Mouse (Mus musculus) frontal cortex, postnatal 36 days (tissue): ENCODE measurements around the gene Fam173b.
"Not testable (repeated sequence)": the region's sequence is repeated elsewhere in the genome, so short reads cannot be mapped to it uniquely, and the experiment has no call there.

Experiments used
- DNase-seq, 2 experiments: peaks; one replicate each; pipeline ENCODE4 v3.0.0; 2022; ENCODE audit warnings: low spot score in 2 of 2

Gene Fam173b

DNA sequence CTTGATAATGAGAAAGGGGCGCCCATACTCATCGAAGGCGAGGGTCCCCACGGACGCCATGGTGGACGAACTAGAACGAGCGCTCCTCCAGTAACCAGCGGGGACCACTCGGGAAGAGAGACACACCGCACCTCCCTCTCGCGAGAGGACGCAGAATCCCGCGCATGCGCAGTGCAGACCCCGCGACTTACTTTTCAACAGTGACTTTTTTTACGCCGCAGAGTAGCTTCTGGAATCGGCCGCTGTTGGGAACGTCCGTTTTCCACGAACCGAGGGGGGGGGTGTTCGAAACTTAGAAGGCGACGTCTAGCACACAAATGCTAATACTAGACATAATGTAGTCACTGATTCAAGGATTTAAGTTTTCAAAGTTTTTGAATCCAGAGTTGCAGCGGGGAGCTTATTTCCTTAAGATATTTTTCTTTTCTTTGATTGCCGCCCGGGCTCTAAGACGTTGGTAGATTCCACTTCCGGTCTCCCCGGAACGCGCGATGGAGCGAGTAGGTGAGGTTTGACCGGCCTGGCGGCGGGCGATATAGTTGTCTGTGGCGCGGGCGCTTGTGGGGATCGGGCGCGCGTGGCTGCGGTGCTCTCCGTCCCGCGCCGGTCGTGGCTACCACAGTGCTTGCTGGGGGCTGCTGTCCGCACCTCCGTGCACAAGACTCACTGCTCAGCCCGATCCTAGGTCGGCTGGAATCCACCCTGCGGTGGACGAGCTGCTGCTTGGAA lies at the start of gene Fam173b, which contains the start of gene Cct5:
Gene Fam173b, plus strand, starts transcription at position 207 of the 729 bp plus-strand sequence.
Gene Cct5, minus strand, starts transcription at position 159 of the 729 bp plus-strand sequence.
- peak; percentile 99 for DNase-seq

- no peak for DNase-seq
Observed at GRCm38 (mm10) chr15:31554855-31555254, 46.8 kb upstream of the Fam173b start.

GRCm38 (mm10) chr15:31561390-31561789 lies 40.3 kb upstream of the Fam173b start:
- no peak for DNase-seq

DNA sequence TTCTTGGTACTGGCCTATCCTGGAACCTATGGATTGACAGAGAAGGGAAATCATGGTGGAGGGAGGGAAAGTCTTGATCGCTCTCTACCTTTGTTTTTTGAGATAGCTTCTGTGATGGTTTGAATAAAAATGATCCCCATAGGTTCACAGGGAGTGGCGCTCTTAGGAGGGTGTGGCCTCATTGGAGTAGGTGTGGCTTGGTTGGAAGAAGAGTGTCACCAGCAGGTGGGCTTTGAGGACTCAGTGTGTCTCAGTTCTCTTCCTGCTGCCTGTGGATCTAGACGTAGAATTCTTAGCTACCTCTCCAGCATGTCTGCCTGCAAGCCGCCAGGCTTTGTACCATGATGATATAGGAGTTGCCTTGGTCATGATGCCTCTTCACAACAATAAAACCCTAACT lies 39.7 kb upstream of the Fam173b start:
- no peak for DNase-seq

GRCm38 (mm10) chr15:31562847-31563246 lies 38.8 kb upstream of the Fam173b start:
- no peak for DNase-seq

GRCm38 (mm10) chr15:31563577-31564546 lies 37.8 kb upstream of the Fam173b start:
- DNase-seq = no peak

DNA sequence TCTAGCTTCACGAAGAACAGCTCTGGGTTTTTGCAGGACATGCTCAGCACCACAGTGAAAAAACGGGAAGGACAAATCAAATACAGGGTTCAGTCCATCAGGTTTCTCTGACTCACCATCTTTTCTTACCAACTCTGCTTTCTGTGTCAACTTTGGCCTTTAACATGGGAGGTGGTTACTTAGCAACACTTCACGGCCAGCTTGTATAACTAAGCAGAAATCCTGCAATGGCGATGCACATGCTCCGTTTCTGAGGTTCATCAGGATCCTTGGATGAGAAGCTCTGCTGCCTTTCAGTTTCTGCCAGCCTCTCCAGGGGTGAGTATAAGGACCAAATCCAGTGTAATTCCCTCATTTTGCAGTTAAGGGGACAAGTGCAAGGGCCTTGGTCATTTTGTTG lies 36.5 kb upstream of the Fam173b start, which contains the start of gene Cmbl:
Gene Cmbl, plus strand, starts transcription at position 206 of the 400 bp plus-strand sequence.
- peak in 1 of 2 experiments; percentile 18 for DNase-seq

- no peak for DNase-seq
Observed at GRCm38 (mm10) chr15:31565786-31566185, 35.9 kb upstream of the Fam173b start.

GRCm38 (mm10) chr15:31567431-31567830 lies 34.2 kb upstream of the Fam173b start:
- no peak for DNase-seq

DNA sequence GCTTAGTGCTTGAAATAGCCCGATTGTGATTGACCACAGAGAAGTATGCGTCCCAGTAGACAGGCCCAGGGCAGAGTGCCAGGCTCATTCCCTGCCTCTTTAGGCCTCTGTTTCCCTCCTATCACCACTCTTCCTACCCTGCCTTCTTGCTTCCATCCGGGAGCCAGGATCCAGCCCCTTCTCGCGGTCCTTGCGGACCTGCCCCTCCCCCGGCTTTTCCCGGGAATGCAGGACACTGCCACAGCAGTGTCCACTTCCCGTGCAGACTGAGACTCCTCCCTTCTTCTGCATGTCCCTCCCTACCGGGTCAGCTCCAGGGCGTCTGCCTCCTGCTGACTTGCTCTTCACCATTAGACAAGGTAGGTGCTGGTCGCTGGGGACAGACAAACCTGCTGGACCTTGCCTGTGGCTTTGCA lies 33.1 kb upstream of the Fam173b start:
- no peak for DNase-seq

DNA sequence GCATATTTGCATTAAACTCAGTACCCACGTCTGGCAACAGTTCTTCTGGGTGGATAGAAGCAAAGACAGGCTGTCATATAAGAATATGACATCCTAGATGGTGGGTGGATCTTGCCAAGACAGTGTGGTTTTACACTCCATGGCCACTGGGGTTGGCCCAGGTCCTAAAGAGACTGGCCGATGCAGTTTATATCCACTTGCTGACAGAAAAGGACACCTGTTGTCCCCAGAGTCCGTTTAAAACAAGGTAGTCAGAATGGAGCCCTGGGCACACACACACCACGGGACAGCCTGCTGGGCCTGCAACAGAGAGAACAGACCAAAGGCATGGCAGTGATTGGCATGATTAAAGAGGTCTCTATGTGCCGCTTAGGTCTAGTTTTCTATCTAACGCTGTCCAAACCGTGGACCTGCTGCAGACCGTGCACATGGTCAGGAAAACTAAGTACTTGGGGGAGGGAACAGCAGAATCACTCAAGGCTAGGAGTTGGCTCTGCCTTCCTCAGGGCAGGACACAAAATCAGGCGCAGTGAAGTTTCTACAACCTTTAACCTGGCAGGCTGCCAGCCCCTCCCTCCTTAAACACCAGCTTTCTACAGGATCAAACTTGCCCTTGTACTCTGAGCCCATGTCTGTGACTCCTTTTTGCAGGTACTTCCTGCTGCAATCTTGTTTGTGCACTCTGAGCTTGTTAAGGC lies 32.2 kb upstream of the Fam173b start:
- no peak for DNase-seq

- DNase-seq = no peak
Observed at GRCm38 (mm10) chr15:31570959-31571358, 30.7 kb upstream of the Fam173b start.

- DNase-seq = peak in 1 of 2 experiments; percentile 62
Observed at GRCm38 (mm10) chr15:31571906-31572722, 29.5 kb upstream of the Fam173b start.

- DNase-seq = no peak
Observed at GRCm38 (mm10) chr15:31573287-31573686, 28.4 kb upstream of the Fam173b start.

GRCm38 (mm10) chr15:31573692-31574091 lies 28.0 kb upstream of the Fam173b start:
- no peak for DNase-seq

GRCm38 (mm10) chr15:31576076-31576475 lies 25.6 kb upstream of the Fam173b start:
- DNase-seq = no peak

GRCm38 (mm10) chr15:31581086-31581485 lies 20.6 kb upstream of the Fam173b start:
- DNase-seq = not testable (repeated sequence)

DNA sequence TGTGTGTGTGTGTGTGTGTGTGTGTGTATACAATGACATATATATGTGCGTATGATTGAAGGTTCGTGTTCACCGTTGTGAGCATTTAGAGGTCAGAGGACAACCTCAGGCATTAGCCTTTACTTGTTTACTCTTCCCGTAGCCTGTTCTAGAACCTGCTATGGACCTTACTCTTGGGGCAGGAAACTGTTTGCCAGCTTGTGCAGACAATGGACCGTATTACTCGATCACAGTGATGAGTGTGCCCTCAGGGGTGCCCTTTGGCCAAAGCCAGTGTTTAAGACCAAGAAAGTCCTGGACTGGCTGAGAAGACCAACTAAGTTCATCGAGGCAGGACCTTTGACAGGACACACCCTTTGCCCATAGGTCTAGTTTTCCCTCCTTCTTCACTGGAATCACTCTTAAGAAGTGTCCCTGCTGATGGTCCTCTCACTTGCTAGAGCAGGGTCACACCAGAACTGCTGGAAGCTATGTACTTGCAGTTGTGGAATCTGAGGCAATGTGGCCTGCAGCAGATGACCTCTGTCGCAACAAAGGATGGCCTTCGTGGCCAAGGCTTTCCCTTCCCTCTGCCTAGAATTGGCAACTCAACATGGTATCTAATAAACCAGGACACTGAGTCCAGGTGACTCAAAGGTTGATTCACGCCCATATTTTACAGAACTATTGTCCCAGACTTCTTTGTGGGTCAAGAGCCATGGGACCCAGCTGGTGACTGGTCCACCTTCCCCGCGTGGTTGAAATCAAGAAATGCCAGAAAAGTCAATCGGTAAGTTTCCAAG lies 18.2 kb upstream of the Fam173b start:
- DNase-seq = no peak

GRCm38 (mm10) chr15:31585238-31585637 lies 16.4 kb upstream of the Fam173b start:
- peak; percentile 28 to 62 for DNase-seq

DNA sequence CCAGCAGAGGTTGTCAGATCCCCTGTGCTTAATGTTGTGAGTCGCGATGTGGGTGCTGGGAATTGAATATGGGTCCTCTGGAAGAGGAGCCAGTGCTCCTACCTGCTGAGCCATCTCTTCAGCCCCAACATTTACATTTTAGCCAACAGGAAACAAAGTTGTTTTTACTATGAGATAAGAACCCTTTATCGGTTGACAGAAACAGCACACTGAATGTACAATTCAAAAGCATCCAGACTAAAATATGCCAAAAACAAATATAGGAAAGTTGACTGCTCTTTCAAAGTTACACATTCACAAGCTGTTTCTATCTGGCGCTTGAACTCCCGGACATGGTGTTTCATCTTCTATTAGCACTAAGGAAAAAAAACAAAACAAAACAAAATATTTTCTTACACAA lies 15.6 kb upstream of the Fam173b start:
- no peak for DNase-seq
